Mouse (Mus musculus) thymus, adult 2 months (tissue): ENCODE measurements around the gene E130308A19Rik. TPM values are rescaled to one million over a fixed set of nuclear protein-coding genes. Genes with fewer than 3 reads are reported as not detected.
A peak's percentile ranks its signal among the peaks of the same experiment; 100 is the strongest.
"Not testable (repeated sequence)": the region's sequence is repeated elsewhere in the genome, so short reads cannot be mapped to it uniquely, and the experiment has no call there.

Experiments used
- DNase-seq: peaks from one replicate; pipeline ENCODE4 v3.0.0; 2021
- H3K27ac ChIP-seq: fragments of 200-500 bp; 2 replicates; pipeline ENCODE4 v1.5.1; 2012; ENCODE audit warnings: low read length, control low read depth; ENCODE audit not compliant: control insufficient read depth, insufficient read depth
- H3K27me3 ChIP-seq: fragments of 200-500 bp; 2 replicates; pipeline ENCODE4 v1.6.1; 2012; ENCODE audit warnings: mild to moderate bottlenecking, low read length, moderate library complexity, mixed read lengths; ENCODE audit not compliant: control insufficient read depth, insufficient read depth
- H3K36me3 ChIP-seq: fragments of 200-500 bp; 2 replicates; pipeline ENCODE4 v1.6.1; 2012; ENCODE audit warnings: mild to moderate bottlenecking, low read length, moderate library complexity; ENCODE audit not compliant: control insufficient read depth, insufficient read depth
- H3K4me1 ChIP-seq: fragments of 200-500 bp; replicated peaks from 2 replicates; pipeline ENCODE4 v1.6.1; 2012; ENCODE audit warnings: low read length; ENCODE audit not compliant: control insufficient read depth, insufficient read depth
- H3K4me3 ChIP-seq: fragments of 200-500 bp; 2 replicates; pipeline ENCODE4 v1.5.1; 2012; ENCODE audit warnings: mild to moderate bottlenecking, low read length, control low read depth, moderate library complexity; ENCODE audit not compliant: control insufficient read depth, insufficient read depth
- CTCF ChIP-seq: fragments of 200-500 bp; IDR thresholded peaks from 2 replicates; pipeline ENCODE4 v1.5.1; 2012; ENCODE audit warnings: mild to moderate bottlenecking, control low read depth, low read length, moderate library complexity, borderline replicate concordance; ENCODE audit not compliant: control insufficient read depth, poor library complexity, insufficient read depth; ENCODE audit errors: extremely low read depth
- POLR2A ChIP-seq: fragments of 200-500 bp; IDR thresholded peaks from 2 replicates; pipeline ENCODE4 v1.6.1; 2012; ENCODE audit warnings: mild to moderate bottlenecking, low read length, control low read depth, moderate library complexity; ENCODE audit not compliant: control insufficient read depth, poor library complexity, insufficient read depth; ENCODE audit errors: extremely low read depth
- WGBS: fragments of 180-500 bp; shearing (Covaris S2); methylation state at CpG from one replicate; pipeline ENCODE4 v1.1.7; 2018; 5-methylcytosine and 5-hydroxymethylcytosine counted together
- polyA plus RNA-seq: library from polyadenylated mRNA; depleted of rRNA; stranded (reverse); fragments of >200 nt; gene quantifications from 2 replicates; pipeline ENCODE4 v1.2.3, GENCODE M21; 2012

E130308A19Rik gene
- polyA plus RNA-seq, 1 experiment, result 12.4 TPM

- TF ChIP-seq CTCF, result 0 out of 2 replicates have a peak, but pooled peaks have one; percentile 47
- TF ChIP-seq POLR2A, result peak; percentile 70
- 2% methylated on average over 36 of the region's 36 CpGs for WGBS
- Histone ChIP-seq H3K4me3 (peak overlapping the region; percentile 81), H3K27ac (peak overlapping the region; percentile 56; the same call in 1 of the 2 replicates), H3K36me3 (no peaks in the 10 kb centered on the region; the same call in 1 of the 2 replicates), H3K4me1 (peaks cover 8% of the 10 kb centered on the region; the same call in 1 of the 2 replicates), H3K27me3 (no peaks in the 10 kb centered on the region)
- DNase-seq, result peak; percentile 95
Measured at GRCm38 (mm10) chr4:59783685-59784279, 157.8 kb downstream of the E130308A19Rik start.

GRCm38 (mm10) chr4:59785412-59785811 lies 159.4 kb downstream of the E130308A19Rik start:
- WGBS, result 73% methylated on average over 2 of the region's 2 CpGs
- Histone ChIP-seq H3K4me3 (no peak overlapping the region), H3K4me1 (peaks cover 3% of the 10 kb centered on the region; the same call in 1 of the 2 replicates), H3K36me3 (no peaks in the 10 kb centered on the region), H3K27ac (no peak overlapping the region), H3K27me3 (no peaks in the 10 kb centered on the region)
- no peak for DNase-seq
- TF ChIP-seq CTCF (no peak), POLR2A (no peak)

- no peak overlapping the region for H3K27ac ChIP-seq
- peaks cover 3% of the 10 kb centered on the region; the same call in 1 of the 2 replicates for H3K4me1 ChIP-seq
- TF ChIP-seq CTCF (peak; percentile 74; the same call in 1 of the 2 replicates), POLR2A (no peak)
- no peaks in the 10 kb centered on the region for H3K36me3 ChIP-seq
- no peaks in the 10 kb centered on the region for H3K27me3 ChIP-seq
- DNase-seq, result peak; percentile 79
- no peak overlapping the region for H3K4me3 ChIP-seq
- WGBS, result 1% methylated on average over 7 of the region's 7 CpGs
Measured at GRCm38 (mm10) chr4:59786661-59787060, 160.7 kb downstream of the E130308A19Rik start.

- Histone ChIP-seq H3K36me3 (no peaks in the 10 kb centered on the region), H3K27ac (no peak overlapping the region), H3K4me3 (no peak overlapping the region), H3K27me3 (no peaks in the 10 kb centered on the region), H3K4me1 (peaks cover 3% of the 10 kb centered on the region; the same call in 1 of the 2 replicates)
- WGBS, result 77% methylated on average over 6 of the region's 6 CpGs
- no peak for DNase-seq
- TF ChIP-seq CTCF (no peak), POLR2A (no peak)
Measured at GRCm38 (mm10) chr4:59787126-59787525, 161.1 kb downstream of the E130308A19Rik start.

GRCm38 (mm10) chr4:59789015-59789414 lies 163.0 kb downstream of the E130308A19Rik start:
- Histone ChIP-seq H3K4me3 (no peak overlapping the region), H3K36me3 (no peaks in the 10 kb centered on the region), H3K27me3 (no peaks in the 10 kb centered on the region), H3K27ac (no peak overlapping the region), H3K4me1 (no peaks in the 10 kb centered on the region)
- TF ChIP-seq POLR2A (no peak), CTCF (no peak)
- DNase-seq, result no peak

- H3K4me3 ChIP-seq, H3K27ac ChIP-seq, H3K4me1 ChIP-seq, H3K36me3 ChIP-seq, DNase-seq, H3K27me3 ChIP-seq: not testable (repeated sequence)
- WGBS, result 89% methylated on average over 2 of the region's 2 CpGs
Measured at GRCm38 (mm10) chr4:59793626-59794025, 167.6 kb downstream of the E130308A19Rik start.

GRCm38 (mm10) chr4:59794116-59794515 lies 168.1 kb downstream of the E130308A19Rik start:
- no peaks in the 10 kb centered on the region for H3K4me1 ChIP-seq
- TF ChIP-seq POLR2A (no peak), CTCF (no peak)
- DNase-seq, result no peak
- WGBS, result 97% methylated on average over 2 of the region's 2 CpGs
- H3K27ac ChIP-seq, result no peak overlapping the region
- no peaks in the 10 kb centered on the region for H3K27me3 ChIP-seq
- H3K4me3 ChIP-seq, result no peak overlapping the region
- H3K36me3 ChIP-seq, result no peaks in the 10 kb centered on the region
